Comparison of ENCODE assay signal across 16 mouse cellular contexts in genomic region chr6:113455007-113455406, GRCm38 (mm10). TPM values are rescaled to one million over a fixed set of nuclear protein-coding genes. Genes with fewer than 3 reads are reported as not detected.
"Had no signal": no experiment of that assay in that cellular context is flagged by ENCODE, and none has a peak within 500 bp of the region (broad histone marks: within the 10 kb centered on the region; RNA-seq: fewer than 3 reads in every experiment).

No protein-coding gene starts in this region.

- H3K27ac ChIP-seq: hindbrain, embryonic 13.5 days; hindbrain, postnatal 0 days; limb, embryonic 13.5 days; liver, embryonic 14.5 days; midbrain, embryonic 10.5 days; midbrain, embryonic 15.5 days; neural tube, embryonic 13.5 days; stomach, embryonic 15.5 days had no signal

- H3K36me3 ChIP-seq: hindbrain, embryonic 13.5 days; limb, embryonic 13.5 days; midbrain, embryonic 10.5 days; midbrain, embryonic 15.5 days; neural tube, embryonic 13.5 days; stomach, embryonic 15.5 days had no signal

- ATAC-seq: hindbrain, postnatal 0 days; midbrain, embryonic 15.5 days had no signal

- H3K27me3 ChIP-seq: limb, embryonic 13.5 days; midbrain, embryonic 15.5 days; neural tube, embryonic 13.5 days; stomach, embryonic 15.5 days had no signal

- H3K4me3 ChIP-seq: hindbrain, embryonic 13.5 days; limb, embryonic 13.5 days; midbrain, embryonic 10.5 days; midbrain, embryonic 15.5 days; neural tube, embryonic 13.5 days; stomach, embryonic 15.5 days had no signal

- H3K4me1 ChIP-seq: hindbrain, embryonic 13.5 days; midbrain, embryonic 10.5 days; midbrain, embryonic 15.5 days; neural tube, embryonic 13.5 days had no signal

- DNase-seq: kidney, adult 8-10 months; kidney, postnatal 25 days; layer of hippocampus, adult 9-11 months; layer of hippocampus, postnatal 36 days; left cerebral cortex, postnatal 4 days; lung, adult 18-20 months; retina, postnatal 1 day had no signal

RNA-seq across cellular contexts. Expression of gene Cidec, which starts 19.4 kb away (rescaled TPM):
- total RNA-seq: hindbrain, postnatal 0 days; layer of hippocampus, postnatal 36 days; left cerebral cortex, postnatal 4 days had no signal
- polyA plus RNA-seq: hindbrain, embryonic 13.5 days; hindbrain, postnatal 0 days; kidney, embryonic 16.5 days; limb, embryonic 13.5 days; midbrain, embryonic 10.5 days; midbrain, embryonic 15.5 days; neural tube, embryonic 13.5 days had no signal
